Mouse (Mus musculus) brain, embryonic 18.5 days (tissue): ENCODE results near the gene Snd1.
A peak's percentile ranks its signal among the peaks of the same experiment; 100 is the strongest.

Experiments used
- DNase-seq: peaks from one replicate; pipeline ENCODE4 v3.0.0-alpha.2; 2012; ENCODE audit warnings: low read depth, low spot score

The Snd1 gene

GRCm38 (mm10) chr6:28799818-28800217 is 324.9 kb downstream of the Snd1 start:
- no peak for DNase-seq

GRCm38 (mm10) chr6:28800976-28801375 is 326.0 kb downstream of the Snd1 start:
- DNase-seq: no peak

- no peak for DNase-seq
Observed at GRCm38 (mm10) chr6:28803678-28804279, 328.8 kb downstream of the Snd1 start.

- no peak for DNase-seq
Observed at GRCm38 (mm10) chr6:28804751-28805150, 329.8 kb downstream of the Snd1 start.

- DNase-seq: no peak
Observed at GRCm38 (mm10) chr6:28813057-28813456, 338.1 kb downstream of the Snd1 start.

GRCm38 (mm10) chr6:28814895-28815294 is 340.0 kb downstream of the Snd1 start:
- DNase-seq: no peak

- DNase-seq: no peak
Observed at GRCm38 (mm10) chr6:28817039-28817438, 342.1 kb downstream of the Snd1 start.

- no peak for DNase-seq
Observed at GRCm38 (mm10) chr6:28819509-28820358, 344.8 kb downstream of the Snd1 start.

GRCm38 (mm10) chr6:28822296-28822695 is 347.4 kb downstream of the Snd1 start:
- no peak for DNase-seq

GRCm38 (mm10) chr6:28823375-28823774 is 348.4 kb downstream of the Snd1 start:
- no peak for DNase-seq

GRCm38 (mm10) chr6:28823802-28824201 is 348.9 kb downstream of the Snd1 start:
- DNase-seq: no peak

- DNase-seq: no peak
Observed at GRCm38 (mm10) chr6:28825894-28826293, 351.0 kb downstream of the Snd1 start.

GRCm38 (mm10) chr6:28826689-28827389 is 351.9 kb downstream of the Snd1 start:
- DNase-seq: no peak

GRCm38 (mm10) chr6:28827565-28827964 is 352.6 kb downstream of the Snd1 start:
- DNase-seq: no peak

- no peak for DNase-seq
Observed at GRCm38 (mm10) chr6:28828593-28828992, 353.7 kb downstream of the Snd1 start.

- no peak for DNase-seq
Observed at GRCm38 (mm10) chr6:28830306-28830705, 355.4 kb downstream of the Snd1 start.

GRCm38 (mm10) chr6:28831011-28831853 is 356.3 kb downstream of the Snd1 start, which contains the start of gene Lrrc4:
Lrrc4 (minus strand) TSS chr6:28831747.
- DNase-seq: no peak

- peak; percentile 37 for DNase-seq
Observed at GRCm38 (mm10) chr6:28831854-28832750, 357.2 kb downstream of the Snd1 start.

GRCm38 (mm10) chr6:28832751-28833291 is 357.9 kb downstream of the Snd1 start:
- DNase-seq: peak; percentile 61

GRCm38 (mm10) chr6:28833380-28833822 is 358.5 kb downstream of the Snd1 start:
- no peak for DNase-seq
